Mouse (Mus musculus) megakaryocyte progenitor cell, adult 5-6 weeks (primary cell): ENCODE data around the gene Cemip2. TPM values are rescaled to one million over a fixed set of nuclear protein-coding genes. Genes with fewer than 3 reads are reported as not detected.
A peak's percentile ranks its signal among the peaks of the same experiment; 100 is the strongest.

Experiments used
- ATAC-seq: replicated peaks from 2 replicates; pipeline ENCODE4 v1.8.0; 2016; ENCODE audit warnings: mild to moderate bottlenecking, moderate TSS enrichment, inconsistent platforms; ENCODE audit not compliant: poor library complexity
- total RNA-seq, 2 experiments: library from RNA; stranded (forward) in 1 of 2; stranded (reverse) in 1 of 2; fragments of 157-497, 149-512 nt in 1 of 2; fragments of 200-1000 nt in 1 of 2; gene quantifications; 2 replicates each; pipeline versions ENCODE4 v1.2.3 to v1.2.4; 2015 to 2017

Gene Cemip2
- total RNA-seq, 2 experiments from 2014 or later, result 11.8 to 21.6 TPM

- peak; percentile 45 for ATAC-seq
These were observed 891 bp upstream of the Cemip2 start for GRCm38 (mm10) chr19:21777171-21777731.

GRCm38 (mm10) chr19:21779106-21779505 is 964 bp downstream of the Cemip2 start:
- ATAC-seq, result no peak

- ATAC-seq, result no peak
These were observed 2.5 kb downstream of the Cemip2 start for GRCm38 (mm10) chr19:21780663-21781062.

- ATAC-seq, result no peak
These were observed 3.1 kb downstream of the Cemip2 start for GRCm38 (mm10) chr19:21781066-21781786.

GRCm38 (mm10) chr19:21781787-21782432 is 3.8 kb downstream of the Cemip2 start:
- ATAC-seq, result no peak

- ATAC-seq, result no peak
These were observed 5.6 kb downstream of the Cemip2 start for GRCm38 (mm10) chr19:21783717-21784116.

GRCm38 (mm10) chr19:21784331-21785131 is 6.4 kb downstream of the Cemip2 start:
- ATAC-seq, result peak; percentile 58

- ATAC-seq, result peak; percentile 62
These were observed 7.0 kb downstream of the Cemip2 start for GRCm38 (mm10) chr19:21785132-21785528.

GRCm38 (mm10) chr19:21787004-21787480 is 8.9 kb downstream of the Cemip2 start:
- peak; percentile 29; the same call in 1 of the 2 replicates for ATAC-seq

GRCm38 (mm10) chr19:21788999-21789398 is 10.9 kb downstream of the Cemip2 start:
- no peak for ATAC-seq

- no peak for ATAC-seq
These were observed 11.5 kb downstream of the Cemip2 start for GRCm38 (mm10) chr19:21789676-21790075.

GRCm38 (mm10) chr19:21791386-21791785 is 13.2 kb downstream of the Cemip2 start:
- ATAC-seq, result no peak

GRCm38 (mm10) chr19:21791826-21792225 is 13.7 kb downstream of the Cemip2 start:
- ATAC-seq, result no peak

- ATAC-seq, result no peak
These were observed 14.5 kb downstream of the Cemip2 start for GRCm38 (mm10) chr19:21792587-21793175.

GRCm38 (mm10) chr19:21794569-21794968 is 16.4 kb downstream of the Cemip2 start:
- ATAC-seq, result no peak

GRCm38 (mm10) chr19:21796333-21796732 is 18.2 kb downstream of the Cemip2 start:
- peak; percentile 87 for ATAC-seq

- ATAC-seq, result no peak
These were observed 20.6 kb downstream of the Cemip2 start for GRCm38 (mm10) chr19:21798700-21799099.

- peak; percentile 64 for ATAC-seq
These were observed 21.6 kb downstream of the Cemip2 start for GRCm38 (mm10) chr19:21799410-21800373.

- no peak for ATAC-seq
These were observed 26.3 kb downstream of the Cemip2 start for GRCm38 (mm10) chr19:21804488-21804887.

GRCm38 (mm10) chr19:21805305-21805704 is 27.2 kb downstream of the Cemip2 start:
- ATAC-seq, result no peak
